ENCODE assay signal across 8 mouse cellular contexts in the genomic region with DNA sequence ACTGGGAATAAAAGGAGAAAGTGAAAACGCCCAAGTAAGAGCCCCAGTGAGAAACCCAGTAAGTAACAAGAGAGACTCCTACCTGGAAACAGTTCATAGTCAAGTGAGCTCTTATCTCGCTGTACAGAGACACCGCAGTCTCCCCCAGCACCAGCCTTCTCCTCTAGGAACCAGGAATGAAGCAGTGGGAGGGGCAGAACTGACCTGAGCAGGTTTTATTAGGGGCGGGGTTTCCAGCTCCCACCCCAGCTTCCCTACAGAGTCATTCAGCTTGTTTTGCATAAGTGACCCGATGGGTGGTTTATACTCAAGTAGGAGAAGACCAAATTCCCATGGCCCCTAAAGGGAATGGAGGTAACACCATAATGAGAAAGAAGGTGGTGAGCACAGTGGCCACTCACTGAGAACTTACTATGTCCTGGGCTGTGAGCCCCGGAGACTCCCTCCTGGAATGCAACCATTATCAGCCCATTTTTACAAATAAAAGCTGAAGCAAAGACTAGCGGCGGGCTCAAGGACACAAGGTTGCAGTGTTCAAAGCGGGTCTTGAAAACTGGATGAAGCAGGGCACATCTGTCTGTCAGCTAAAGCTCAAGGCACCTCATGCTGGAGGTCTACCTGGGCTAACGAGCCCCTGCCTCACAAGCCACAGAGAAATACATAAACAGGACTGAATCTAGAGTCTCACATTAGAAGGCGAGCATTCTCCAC. TPM values are rescaled to one million over a fixed set of nuclear protein-coding genes. Genes with fewer than 3 reads are reported as not detected.
DNase-seq lines count a peak whose midpoint lies in the region; ATAC-seq lines count a peak whose summit lies in the region.

No protein-coding gene starts in this region.

- no peaks in the 10 kb centered on the region for H3K9me3 ChIP-seq in neural tube, embryonic 12.5 days
- H3K9me3 ChIP-seq in hindbrain, embryonic 12.5 days (replicated peaks) = no peaks in the 10 kb centered on the region
- no peaks in the 10 kb centered on the region for H3K9me3 ChIP-seq in liver, embryonic 13.5 days (replicated peaks)

- no peaks in the 10 kb centered on the region for H3K36me3 ChIP-seq in neural tube, embryonic 12.5 days
- no peaks in the 10 kb centered on the region for H3K36me3 ChIP-seq in hindbrain, embryonic 12.5 days
- H3K36me3 ChIP-seq in liver, embryonic 13.5 days = peaks cover 4% of the 10 kb centered on the region; the same call in 1 of the 2 replicates

- WGBS in neural tube, embryonic 12.5 days = 30% methylated on average over 11 of the region's 11 CpGs
- 46% methylated on average over 11 of the region's 11 CpGs for WGBS in hindbrain, embryonic 12.5 days
- 31% methylated on average over 11 of the region's 11 CpGs for WGBS in liver, embryonic 13.5 days (ENCODE audit: insufficient replicate concordance)

- H3K27ac ChIP-seq in neural tube, embryonic 12.5 days = no peak overlapping the region
- H3K27ac ChIP-seq in hindbrain, embryonic 12.5 days = no peak overlapping the region
- peak overlapping the region; percentile 97 for H3K27ac ChIP-seq in liver, embryonic 13.5 days

- DNase-seq in neural tube, embryonic 10.5 days (ENCODE audit: extremely low spot score, low spot score) = no peak
- peak; percentile 84 for DNase-seq in liver, embryonic 13.5 days
- peak; percentile 33 to 58 for DNase-seq in spleen, postnatal 36 days (ENCODE audit: low spot score in 2 of 2)
- DNase-seq in layer of hippocampus, adult 18-20 months (ENCODE audit: low spot score in 2 of 2) = no peak
- DNase-seq in right cerebral cortex, postnatal 36 days (ENCODE audit: low spot score in 2 of 2) = no peak

- no peak overlapping the region for H3K9ac ChIP-seq in neural tube, embryonic 12.5 days
- H3K9ac ChIP-seq in hindbrain, embryonic 12.5 days = no peak overlapping the region
- peak overlapping the region; percentile 96 for H3K9ac ChIP-seq in liver, embryonic 13.5 days

- H3K4me2 ChIP-seq in neural tube, embryonic 12.5 days (replicated peaks) = peak overlapping the region; percentile 81
- H3K4me2 ChIP-seq in hindbrain, embryonic 12.5 days (replicated peaks) = peak overlapping the region; percentile 85
- peak overlapping the region; percentile 96 for H3K4me2 ChIP-seq in liver, embryonic 13.5 days

- peaks cover 35% of the 10 kb centered on the region for H3K4me1 ChIP-seq in neural tube, embryonic 12.5 days
- H3K4me1 ChIP-seq in hindbrain, embryonic 12.5 days = peaks cover 36% of the 10 kb centered on the region
- H3K4me1 ChIP-seq in liver, embryonic 13.5 days (replicated peaks) = peaks cover 76% of the 10 kb centered on the region

- no peak overlapping the region for H3K4me3 ChIP-seq in neural tube, embryonic 12.5 days
- H3K4me3 ChIP-seq in hindbrain, embryonic 12.5 days = no peak overlapping the region
- H3K4me3 ChIP-seq in liver, embryonic 13.5 days (replicated peaks) = peak overlapping the region; percentile 88

- no peaks in the 10 kb centered on the region for H3K27me3 ChIP-seq in neural tube, embryonic 12.5 days (replicated peaks)
- no peaks in the 10 kb centered on the region for H3K27me3 ChIP-seq in hindbrain, embryonic 12.5 days
- H3K27me3 ChIP-seq in liver, embryonic 13.5 days = no peaks in the 10 kb centered on the region

- no peak for ATAC-seq in neural tube, embryonic 12.5 days (ENCODE audit: low FRiP score, low read depth)
- ATAC-seq in hindbrain, embryonic 12.5 days (ENCODE audit: low FRiP score) = no peak
- ATAC-seq in liver, embryonic 13.5 days (ENCODE audit: low read depth) = peak; percentile 71
- no peak for ATAC-seq in activated CD4-positive, CD25-positive, alpha-beta regulatory T cell, adult 4 months

RNA-seq across cellular contexts. Expression of a gene that starts 2.5 kb away (rescaled TPM):
- 27.1 and 27.8 TPM in 2 replicates for polyA plus RNA-seq in neural tube, embryonic 12.5 days (2016; fragmentation: Nextera tagmentation; extraction: Ambion mirVana)
- 36.9 and 44.9 TPM in 2 replicates for polyA plus RNA-seq in hindbrain, embryonic 12.5 days (2016; fragmentation: Nextera tagmentation; extraction: Ambion mirVana)
- polyA plus RNA-seq in liver, embryonic 13.5 days (2015; fragmentation: Nextera tagmentation; extraction: Ambion mirVana) = 23.4 and 30.3 TPM in 2 replicates
- total RNA-seq in layer of hippocampus, adult 18-20 months (2021) = 100 to 1,000 TPM; 139 TPM
- polyA plus RNA-seq in activated CD4-positive, CD25-positive, alpha-beta regulatory T cell, adult 4 months (2017; shearing (Covaris generic)) = 10 to 100 TPM in 1 of 2 experiments, 1 to 10 TPM in 1; 8.4 to 10.6 TPM

Comparison
In these comparisons a context has a peak if more than half of its experiments do, and no peak if none do; other contexts are left out.
1. DNase-seq: peak in liver, embryonic 13.5 days (single experiment) and spleen, postnatal 36 days (2 of 2); none in neural tube, embryonic 10.5 days (single experiment), layer of hippocampus, adult 18-20 months (0 of 2) and right cerebral cortex, postnatal 36 days (0 of 2).
2. Peak in every context shown above with its lines, with median percentiles within 50 percentile points of each other: H3K4me2 ChIP-seq.